Mouse (Mus musculus): ENCODE measurements around the gene Lilra5. TPM values are rescaled to one million over a fixed set of nuclear protein-coding genes. Genes with fewer than 3 reads are reported as not detected.
"Not testable (repeated sequence)": the region's sequence is repeated elsewhere in the genome, so short reads cannot be mapped to it uniquely, and the experiment has no call there.

Lilra5 gene
- 0.09 and 0.16 TPM in 2 replicates for polyA plus RNA-seq (2015; fragmentation: Nextera tagmentation; extraction: Ambion mirVana)

GRCm38 (mm10) chr7:4237454-4237853, at the start of gene Lilra5:
Lilra5 (plus strand) TSS chr7:4237754.
- H3K9me3 ChIP-seq (ENCODE audit: control insufficient read depth, low read length), result no peaks in the 10 kb centered on the region
- no peak within 1 kb of the TSS for H3K4me2 ChIP-seq (ENCODE audit: low read depth, low read length)
- no peak within 1 kb of the TSS for H3K4me3 ChIP-seq (ENCODE audit: low read length)
- 67% methylated on average over 7 of the region's 7 CpGs for WGBS
- H3K4me1 ChIP-seq (replicated peaks; ENCODE audit: control insufficient read depth, insufficient read depth, low read length), result no peaks in the 10 kb centered on the region
- H3K36me3 ChIP-seq (ENCODE audit: control insufficient read depth, insufficient read depth, low read length), result no peaks in the 10 kb centered on the region
- no peak within 1 kb of the TSS for H3K27ac ChIP-seq (ENCODE audit: low read length)
- H3K9ac ChIP-seq (ENCODE audit: low read length), result no peak within 1 kb of the TSS
- no peaks in the 10 kb centered on the region for H3K27me3 ChIP-seq (ENCODE audit: control insufficient read depth, insufficient read depth, low read depth, low read length)
- no peak for ATAC-seq (ENCODE audit: low read depth)

- no peaks in the 10 kb centered on the region for H3K4me1 ChIP-seq (replicated peaks; ENCODE audit: control insufficient read depth, insufficient read depth, low read length)
- no peak overlapping the region for H3K27ac ChIP-seq (ENCODE audit: low read length)
- no peaks in the 10 kb centered on the region for H3K27me3 ChIP-seq (ENCODE audit: control insufficient read depth, insufficient read depth, low read depth, low read length)
- no peak overlapping the region for H3K9ac ChIP-seq (ENCODE audit: low read length)
- no peaks in the 10 kb centered on the region for H3K36me3 ChIP-seq (ENCODE audit: control insufficient read depth, insufficient read depth, low read length)
- no peak overlapping the region for H3K4me3 ChIP-seq (ENCODE audit: low read length)
- 85% methylated on average over 1 of the region's 1 CpGs for WGBS
- no peaks in the 10 kb centered on the region for H3K9me3 ChIP-seq (ENCODE audit: control insufficient read depth, low read length)
- no peak overlapping the region for H3K4me2 ChIP-seq (ENCODE audit: low read depth, low read length)
- ATAC-seq (ENCODE audit: low read depth), result no peak
Measured at GRCm38 (mm10) chr7:4207126-4207525, 30.4 kb upstream of the Lilra5 start.

DNA sequence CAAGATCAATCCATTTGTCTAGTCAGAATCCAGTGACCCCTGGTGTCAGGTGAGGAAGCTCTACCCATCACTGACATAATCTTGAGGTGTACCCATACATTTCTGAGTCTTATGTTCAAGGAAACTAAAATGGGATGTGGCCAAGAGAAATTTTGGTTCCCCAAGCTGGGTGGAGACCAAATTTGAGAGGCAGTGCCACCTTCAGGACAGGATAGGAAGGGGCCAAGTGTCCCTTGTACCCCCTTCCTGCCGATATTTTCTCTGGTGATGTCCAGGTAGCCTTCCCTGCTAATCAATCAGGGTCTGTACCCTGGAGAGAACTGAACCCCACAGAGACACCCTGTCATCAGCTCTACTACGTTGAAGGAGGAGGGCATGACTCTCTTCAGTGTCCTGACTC, 28.9 kb upstream of the Lilra5 start:
- Histone ChIP-seq H3K4me1 (replicated peaks; ENCODE audit: control insufficient read depth, insufficient read depth, low read length) (no peaks in the 10 kb centered on the region), H3K9ac (ENCODE audit: low read length) (no peak overlapping the region), H3K4me3 (ENCODE audit: low read length) (no peak overlapping the region), H3K9me3 (ENCODE audit: control insufficient read depth, low read length) (no peaks in the 10 kb centered on the region), H3K27me3 (ENCODE audit: control insufficient read depth, insufficient read depth, low read depth, low read length) (no peaks in the 10 kb centered on the region), H3K27ac (ENCODE audit: low read length) (no peak overlapping the region), H3K36me3 (ENCODE audit: control insufficient read depth, insufficient read depth, low read length) (no peaks in the 10 kb centered on the region), H3K4me2 (ENCODE audit: low read depth, low read length) (no peak overlapping the region)
- 23% methylated on average over 2 of the region's 2 CpGs for WGBS
- ATAC-seq (ENCODE audit: low read depth), result no peak

DNA sequence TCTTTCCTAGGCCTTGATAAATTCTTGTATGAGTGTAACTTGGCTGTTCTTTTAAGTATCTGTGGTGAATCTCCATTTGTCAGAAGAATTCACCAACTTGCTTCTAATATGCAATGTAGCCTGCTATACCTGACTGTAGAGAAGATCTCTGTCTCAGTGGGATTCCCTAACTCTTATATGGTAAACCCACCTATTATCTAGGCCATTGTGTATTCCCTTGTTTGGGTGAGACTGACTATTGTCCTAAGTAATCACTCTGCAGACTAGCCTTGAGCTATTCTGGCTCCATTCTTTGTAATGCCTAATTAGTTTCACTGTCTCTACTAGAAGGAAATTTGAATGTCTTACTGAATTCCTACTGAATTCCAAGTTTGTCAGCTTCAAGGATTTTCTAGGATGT, 24.1 kb upstream of the Lilra5 start:
- ATAC-seq (ENCODE audit: low read depth); H3K27ac ChIP-seq (ENCODE audit: low read length); H3K9me3 ChIP-seq (ENCODE audit: control insufficient read depth, low read length); H3K9ac ChIP-seq (ENCODE audit: low read length); H3K4me1 ChIP-seq (replicated peaks; ENCODE audit: control insufficient read depth, insufficient read depth, low read length); H3K36me3 ChIP-seq (ENCODE audit: control insufficient read depth, insufficient read depth, low read length); H3K4me2 ChIP-seq (ENCODE audit: low read depth, low read length); H3K4me3 ChIP-seq (ENCODE audit: low read length); H3K27me3 ChIP-seq (ENCODE audit: control insufficient read depth, insufficient read depth, low read depth, low read length): not testable (repeated sequence)

- no peak overlapping the region for H3K27ac ChIP-seq (ENCODE audit: low read length)
- no peak overlapping the region for H3K4me3 ChIP-seq (ENCODE audit: low read length)
- H3K4me1 ChIP-seq (replicated peaks; ENCODE audit: control insufficient read depth, insufficient read depth, low read length), result no peaks in the 10 kb centered on the region
- no peak overlapping the region for H3K9ac ChIP-seq (ENCODE audit: low read length)
- no peak for ATAC-seq (ENCODE audit: low read depth)
- H3K9me3 ChIP-seq (ENCODE audit: control insufficient read depth, low read length), result no peaks in the 10 kb centered on the region
- 59% methylated on average over 2 of the region's 2 CpGs for WGBS
- no peak overlapping the region for H3K4me2 ChIP-seq (ENCODE audit: low read depth, low read length)
- H3K36me3 ChIP-seq (ENCODE audit: control insufficient read depth, insufficient read depth, low read length), result no peaks in the 10 kb centered on the region
- H3K27me3 ChIP-seq (ENCODE audit: control insufficient read depth, insufficient read depth, low read depth, low read length), result no peaks in the 10 kb centered on the region
Measured at GRCm38 (mm10) chr7:4215396-4215795, 22.2 kb upstream of the Lilra5 start.

GRCm38 (mm10) chr7:4215805-4216204, 21.7 kb upstream of the Lilra5 start:
- 43% methylated on average over 2 of the region's 2 CpGs for WGBS
- H3K27ac ChIP-seq (ENCODE audit: low read length), result no peak overlapping the region
- no peaks in the 10 kb centered on the region for H3K27me3 ChIP-seq (ENCODE audit: control insufficient read depth, insufficient read depth, low read depth, low read length)
- H3K4me2 ChIP-seq (ENCODE audit: low read depth, low read length), result no peak overlapping the region
- no peaks in the 10 kb centered on the region for H3K4me1 ChIP-seq (replicated peaks; ENCODE audit: control insufficient read depth, insufficient read depth, low read length)
- H3K4me3 ChIP-seq (ENCODE audit: low read length), result no peak overlapping the region
- H3K36me3 ChIP-seq (ENCODE audit: control insufficient read depth, insufficient read depth, low read length), result no peaks in the 10 kb centered on the region
- H3K9me3 ChIP-seq (ENCODE audit: control insufficient read depth, low read length), result no peaks in the 10 kb centered on the region
- ATAC-seq (ENCODE audit: low read depth), result no peak
- H3K9ac ChIP-seq (ENCODE audit: low read length), result no peak overlapping the region

DNA sequence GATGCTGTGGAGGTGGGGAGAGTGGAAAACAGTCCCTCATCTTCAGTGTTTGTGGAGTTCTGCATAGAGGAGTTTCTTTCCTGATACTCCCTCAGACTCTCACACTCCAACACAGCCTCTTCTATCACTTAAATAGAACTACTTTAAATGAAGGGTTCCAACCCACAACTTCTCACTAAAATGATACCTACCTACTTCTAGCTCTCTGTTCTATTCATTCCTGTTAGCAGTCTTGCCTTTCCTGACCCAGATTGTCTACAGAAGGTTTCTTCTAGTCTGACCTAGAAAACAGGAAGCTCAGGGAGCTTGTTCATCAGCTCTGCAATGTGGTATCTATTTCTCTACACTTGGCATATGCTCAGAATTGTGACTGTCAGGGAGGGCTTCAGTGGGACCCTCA, 2.0 kb upstream of the Lilra5 start:
- H3K9ac ChIP-seq (ENCODE audit: low read length), result no peak overlapping the region
- H3K4me1 ChIP-seq (replicated peaks; ENCODE audit: control insufficient read depth, insufficient read depth, low read length), result no peaks in the 10 kb centered on the region
- no peaks in the 10 kb centered on the region for H3K27me3 ChIP-seq (ENCODE audit: control insufficient read depth, insufficient read depth, low read depth, low read length)
- no peak overlapping the region for H3K27ac ChIP-seq (ENCODE audit: low read length)
- no peak overlapping the region for H3K4me2 ChIP-seq (ENCODE audit: low read depth, low read length)
- H3K36me3 ChIP-seq (ENCODE audit: control insufficient read depth, insufficient read depth, low read length), result no peaks in the 10 kb centered on the region
- no peak overlapping the region for H3K4me3 ChIP-seq (ENCODE audit: low read length)
- H3K9me3 ChIP-seq (ENCODE audit: control insufficient read depth, low read length), result no peaks in the 10 kb centered on the region
- ATAC-seq (ENCODE audit: low read depth), result no peak

- Histone ChIP-seq H3K27ac (ENCODE audit: low read length) (no peak overlapping the region), H3K9me3 (ENCODE audit: control insufficient read depth, low read length) (no peaks in the 10 kb centered on the region), H3K4me3 (ENCODE audit: low read length) (no peak overlapping the region), H3K4me2 (ENCODE audit: low read depth, low read length) (no peak overlapping the region), H3K36me3 (ENCODE audit: control insufficient read depth, insufficient read depth, low read length) (no peaks in the 10 kb centered on the region), H3K27me3 (ENCODE audit: control insufficient read depth, insufficient read depth, low read depth, low read length) (no peaks in the 10 kb centered on the region), H3K4me1 (replicated peaks; ENCODE audit: control insufficient read depth, insufficient read depth, low read length) (no peaks in the 10 kb centered on the region), H3K9ac (ENCODE audit: low read length) (no peak overlapping the region)
- 47% methylated on average over 6 of the region's 6 CpGs for WGBS
- ATAC-seq (ENCODE audit: low read depth), result no peak
Measured at GRCm38 (mm10) chr7:4239038-4239721, 1.6 kb downstream of the Lilra5 start.

DNA sequence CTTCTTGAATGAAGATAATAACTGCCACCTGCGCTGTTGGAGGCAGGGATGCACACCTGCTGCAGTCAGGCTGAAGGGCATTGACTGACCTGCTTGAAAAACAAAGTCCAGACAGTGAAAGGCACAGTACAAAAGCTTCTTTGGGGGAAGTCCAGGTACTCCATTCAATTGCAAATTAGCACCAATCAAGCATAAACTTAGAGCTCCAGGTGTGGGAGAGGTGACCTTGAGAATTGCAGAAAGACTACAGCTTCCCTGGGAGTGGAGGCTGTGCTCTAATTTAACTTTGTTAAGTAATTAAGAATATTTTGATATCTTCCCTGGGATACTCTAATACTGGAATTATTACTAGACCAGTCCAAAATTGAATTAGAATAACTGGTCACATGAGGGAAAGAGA, 13.7 kb downstream of the Lilra5 start:
- H3K4me3 ChIP-seq (ENCODE audit: low read length); H3K4me2 ChIP-seq (ENCODE audit: low read depth, low read length); H3K9me3 ChIP-seq (ENCODE audit: control insufficient read depth, low read length); H3K27me3 ChIP-seq (ENCODE audit: control insufficient read depth, insufficient read depth, low read depth, low read length); H3K36me3 ChIP-seq (ENCODE audit: control insufficient read depth, insufficient read depth, low read length); H3K27ac ChIP-seq (ENCODE audit: low read length); H3K9ac ChIP-seq (ENCODE audit: low read length); H3K4me1 ChIP-seq (replicated peaks; ENCODE audit: control insufficient read depth, insufficient read depth, low read length); ATAC-seq (ENCODE audit: low read depth): not testable (repeated sequence)
- WGBS, result 75% methylated on average over 1 of the region's 1 CpGs

DNA sequence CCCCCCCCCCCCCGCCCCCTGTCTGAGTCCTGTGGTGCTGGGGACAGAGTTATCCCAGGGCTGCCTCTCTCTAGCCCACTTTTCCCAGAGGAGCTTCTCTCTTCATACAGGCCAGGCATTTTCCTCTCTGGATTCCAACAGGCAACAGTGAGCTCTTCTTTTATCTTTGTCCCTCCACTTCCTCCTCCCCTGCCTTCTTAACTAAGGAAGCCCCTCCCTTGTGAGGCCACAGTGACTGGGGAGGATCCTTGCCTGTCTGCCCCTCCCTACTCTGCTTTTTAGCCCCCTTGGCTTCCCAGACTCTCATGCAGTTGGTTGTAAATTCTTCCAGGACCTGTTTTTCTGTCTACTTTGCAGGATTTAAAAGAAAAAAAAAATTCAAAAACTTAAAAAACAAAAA, 18.5 kb downstream of the Lilra5 start:
- not testable (repeated sequence) for H3K4me1 ChIP-seq (replicated peaks; ENCODE audit: control insufficient read depth, insufficient read depth, low read length); H3K36me3 ChIP-seq (ENCODE audit: control insufficient read depth, insufficient read depth, low read length); H3K9ac ChIP-seq (ENCODE audit: low read length); H3K4me3 ChIP-seq (ENCODE audit: low read length); H3K27ac ChIP-seq (ENCODE audit: low read length); H3K9me3 ChIP-seq (ENCODE audit: control insufficient read depth, low read length); ATAC-seq (ENCODE audit: low read depth); H3K4me2 ChIP-seq (ENCODE audit: low read depth, low read length); H3K27me3 ChIP-seq (ENCODE audit: control insufficient read depth, insufficient read depth, low read depth, low read length)
- no CpG with 5 or more reads among the region's 1 CpGs for WGBS
